ENCODE assay signal across 26 mouse cellular contexts in genomic region chr16:20257926-20258325, GRCm38 (mm10). TPM values are rescaled to one million over a fixed set of nuclear protein-coding genes. Genes with fewer than 3 reads are reported as not detected.
"Had no signal": no experiment of that assay in that cellular context is flagged by ENCODE, and none has a peak within 500 bp of the region (broad histone marks: within the 10 kb centered on the region; RNA-seq: fewer than 3 reads in every experiment).

No protein-coding gene starts in this region.

- ATAC-seq: hindbrain, embryonic 16.5 days; inflammation-experienced regulatory T-cells, adult 6 months; intestine, embryonic 15.5 days; intestine, postnatal 0 days; liver, embryonic 12.5 days had no signal

- DNase-seq: gastrocnemius, adult 2 months; gastrocnemius, postnatal 10 days; gastrocnemius, postnatal 25 days; heart, adult 18-20 months; heart, postnatal 10 days; heart, postnatal 4 days; kidney, adult 18-20 months; kidney, adult 8-10 months; kidney, postnatal 10 days; kidney, postnatal 25 days; kidney, postnatal 4 days had no signal

- H3K9ac ChIP-seq: heart, embryonic 12.5 days; hindbrain, embryonic 14.5 days; intestine, embryonic 15.5 days; limb, embryonic 13.5 days; limb, embryonic 15.5 days; liver, embryonic 12.5 days; liver, embryonic 14.5 days had no signal

- H3K4me1 ChIP-seq: heart, embryonic 10.5 days; heart, embryonic 12.5 days; hindbrain, embryonic 10.5 days; intestine, embryonic 15.5 days; limb, embryonic 13.5 days; limb, embryonic 15.5 days; liver, embryonic 12.5 days had no signal

- H3K27ac ChIP-seq: gastrocnemius, adult 2 months; heart, embryonic 10.5 days; hindbrain, embryonic 10.5 days; hindbrain, embryonic 14.5 days; intestine, embryonic 15.5 days; layer of hippocampus, adult 2 months; left cerebral cortex, adult 2 months; limb, embryonic 13.5 days; limb, embryonic 15.5 days; liver, embryonic 12.5 days; liver, embryonic 14.5 days had no signal

- H3K9me3 ChIP-seq: heart, embryonic 10.5 days; heart, embryonic 12.5 days; hindbrain, embryonic 10.5 days; intestine, embryonic 15.5 days; limb, embryonic 13.5 days; limb, embryonic 15.5 days; liver, embryonic 12.5 days had no signal

- H3K4me2 ChIP-seq: heart, embryonic 12.5 days; hindbrain, embryonic 14.5 days; intestine, embryonic 15.5 days; limb, embryonic 13.5 days; limb, embryonic 15.5 days; liver, embryonic 12.5 days had no signal

- H3K27me3 ChIP-seq: intestine, embryonic 15.5 days; limb, embryonic 13.5 days; limb, embryonic 15.5 days; liver, embryonic 12.5 days had no signal

- H3K36me3 ChIP-seq: heart, embryonic 10.5 days; heart, embryonic 12.5 days; hindbrain, embryonic 10.5 days; intestine, embryonic 15.5 days; limb, embryonic 13.5 days; limb, embryonic 15.5 days; liver, embryonic 12.5 days had no signal

- H3K4me3 ChIP-seq: gastrocnemius, adult 2 months; heart, embryonic 10.5 days; heart, embryonic 12.5 days; hindbrain, embryonic 10.5 days; intestine, embryonic 15.5 days; layer of hippocampus, adult 2 months; left cerebral cortex, adult 2 months; limb, embryonic 13.5 days; limb, embryonic 15.5 days; liver, embryonic 12.5 days had no signal

RNA-seq across cellular contexts. Expression of gene Map6d1, which starts 16.8 kb away (rescaled TPM):
- polyA plus RNA-seq: liver, adult 2 months had no signal
